Mouse (Mus musculus) ES-E14 (cell line): ENCODE measurements around the gene Fam206a. TPM values are rescaled to one million over a fixed set of nuclear protein-coding genes. Genes with fewer than 3 reads are reported as not detected.

Source experiments
- DNase-seq: peaks from one replicate; pipeline ENCODE4 v3.0.0-alpha.2; 2013; ENCODE audit warnings: low read depth, low spot score
- H3K27ac ChIP-seq: 2 replicates; pipeline ENCODE4 v1.5.1; 2012; ENCODE audit warnings: low read depth, mild to moderate bottlenecking, low read length, moderate library complexity, mixed read lengths; ENCODE audit not compliant: poor library complexity, insufficient read depth, severe bottlenecking
- H3K36me3 ChIP-seq: 2 replicates; pipeline ENCODE4 v1.6.1; 2012; ENCODE audit warnings: mild to moderate bottlenecking, low read length, moderate library complexity, mixed read lengths; ENCODE audit not compliant: control insufficient read depth, poor library complexity, insufficient read depth, severe bottlenecking
- H3K4me1 ChIP-seq, 2 experiments: fragments of 150-350 bp in 1 of 2; sonication (generic) in 1 of 2; 2 replicates each; pipeline ENCODE4 v1.6.1; 2012; ENCODE audit warnings: low read length in 2 of 2, mild to moderate bottlenecking in 1 of 2, mixed read lengths in 1 of 2; ENCODE audit not compliant: control insufficient read depth in 2 of 2, insufficient read depth in 2 of 2, poor library complexity in 1 of 2
- H3K4me3 ChIP-seq, 2 experiments: fragments of 150-350 bp in 1 of 2; sonication (generic) in 1 of 2; 2 replicates each; pipeline ENCODE4 v1.5.1; 2012; ENCODE audit warnings: low read length in 2 of 2, low read depth in 1 of 2, mild to moderate bottlenecking in 1 of 2, mixed read lengths in 1 of 2; ENCODE audit not compliant: insufficient read depth in 1 of 2, poor library complexity in 1 of 2, severe bottlenecking in 1 of 2
- H3K9ac ChIP-seq: 2 replicates; pipeline ENCODE4 v1.6.1; 2012; ENCODE audit warnings: low read depth, mild to moderate bottlenecking, low read length, mixed read lengths; ENCODE audit not compliant: poor library complexity, insufficient read depth, severe bottlenecking
- H3K9me3 ChIP-seq: fragments of 150-350 bp; sonication (generic); 2 replicates; pipeline ENCODE4 v1.6.1; 2012; ENCODE audit warnings: low read depth, mild to moderate bottlenecking, low read length; ENCODE audit not compliant: control insufficient read depth, insufficient read depth
- CHD2 ChIP-seq: IDR thresholded peaks from 2 replicates; pipeline ENCODE4 v1.6.1; 2014; ENCODE audit warnings: mild to moderate bottlenecking, low read depth, low read length, inconsistent platforms
- HCFC1 ChIP-seq: IDR thresholded peaks from 2 replicates; pipeline ENCODE4 v1.6.1; 2012; ENCODE audit warnings: low read length, inconsistent platforms, borderline replicate concordance; ENCODE audit not compliant: insufficient read depth
- MAFK ChIP-seq: IDR thresholded peaks from 2 replicates; pipeline ENCODE4 v1.6.1; 2014; ENCODE audit warnings: mild to moderate bottlenecking, low read depth, low read length, inconsistent platforms; ENCODE audit not compliant: insufficient read depth
- ZC3H11A ChIP-seq: IDR thresholded peaks from 2 replicates; pipeline ENCODE4 v1.6.1; 2012; ENCODE audit warnings: low read depth, mild to moderate bottlenecking, inconsistent platforms, low read length, borderline replicate concordance
- ZNF384 ChIP-seq: IDR thresholded peaks from 2 replicates; pipeline ENCODE4 v1.6.1; 2012; ENCODE audit warnings: low read depth, low read length, inconsistent platforms
- in situ Hi-C, 2 experiments: fragments of 600-800 bp; cut with MboI; formaldehyde crosslinking; loops; one replicate each; pipeline ENCODE4 v1.15.1; 2025; ENCODE audit warnings: low sequenced_read_pairs in 2 of 2, inconsistent platforms in 1 of 2; ENCODE audit not compliant: unreplicated experiment in 2 of 2
- total RNA-seq: library from RNA; depleted of rRNA; stranded (reverse); fragments of 300-350 nt; gene quantifications from 2 replicates; pipeline ENCODE4 v1.2.3, GENCODE M21; 2012

Fam206a gene
- total RNA-seq, 1 experiment: 7.9 TPM

DNA sequence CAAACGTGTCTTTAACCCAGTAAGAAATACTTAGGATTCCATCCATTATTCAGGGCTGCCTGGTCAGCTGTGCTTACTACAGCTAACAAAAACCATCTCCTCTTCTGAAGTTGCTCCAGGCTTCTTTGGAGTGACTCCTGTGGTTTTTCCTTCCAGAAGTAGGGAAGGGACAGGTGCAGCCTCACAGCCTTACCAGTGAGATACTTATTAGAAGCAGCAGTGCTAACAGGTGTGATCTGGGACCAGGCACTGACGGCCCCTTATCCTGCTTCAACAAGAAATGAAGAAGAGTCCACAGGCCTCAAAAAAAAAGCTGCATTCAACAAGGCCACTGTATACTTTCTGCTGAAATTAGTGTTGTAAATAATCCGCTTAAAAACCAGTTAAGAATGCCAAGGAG is 9.5 kb downstream of the Fam206a start:
- peaks cover 15% of the 10 kb centered on the region for H3K36me3 ChIP-seq
- no peaks in the 10 kb centered on the region for H3K9me3 ChIP-seq
- H3K27ac ChIP-seq: no peak overlapping the region
- in situ Hi-C loops: no loop called here
- DNase-seq: no peak
- no peak overlapping the region for H3K4me3 ChIP-seq
- H3K4me1 ChIP-seq: no peaks in the 10 kb centered on the region
- H3K9ac ChIP-seq: no peak overlapping the region
- TF ChIP-seq MAFK (no peak), ZNF384 (no peak), ZC3H11A (no peak), CHD2 (no peak), HCFC1 (no peak)

DNA sequence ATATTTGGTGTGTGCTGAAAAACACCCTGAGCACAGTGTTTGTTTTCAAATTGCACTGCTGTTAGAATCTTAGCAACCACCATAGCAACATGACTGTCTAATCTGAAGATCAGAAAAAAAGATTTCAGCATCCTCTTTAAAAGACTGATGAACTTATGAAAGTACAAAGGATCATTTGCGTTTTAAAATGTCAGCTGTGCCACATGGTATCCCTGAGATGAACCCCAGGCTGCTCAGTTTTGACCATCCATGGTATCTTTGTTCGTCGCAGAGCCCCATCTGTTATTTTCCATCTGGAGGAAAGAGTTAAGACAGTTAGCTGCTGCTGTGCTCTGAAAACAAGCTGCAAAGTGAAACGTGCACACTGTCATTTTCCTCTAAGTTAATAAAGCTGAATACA is 10.0 kb downstream of the Fam206a start:
- Histone ChIP-seq H3K9ac (no peak overlapping the region), H3K36me3 (peaks cover 15% of the 10 kb centered on the region), H3K4me1 (no peaks in the 10 kb centered on the region), H3K9me3 (no peaks in the 10 kb centered on the region), H3K4me3 (no peak overlapping the region), H3K27ac (no peak overlapping the region)
- in situ Hi-C loops: no loop called here
- TF ChIP-seq ZNF384: no peak
- TF ChIP-seq CHD2: no peak
- no peak for TF ChIP-seq MAFK
- no peak for TF ChIP-seq ZC3H11A
- no peak for TF ChIP-seq HCFC1
- no peak for DNase-seq

DNA sequence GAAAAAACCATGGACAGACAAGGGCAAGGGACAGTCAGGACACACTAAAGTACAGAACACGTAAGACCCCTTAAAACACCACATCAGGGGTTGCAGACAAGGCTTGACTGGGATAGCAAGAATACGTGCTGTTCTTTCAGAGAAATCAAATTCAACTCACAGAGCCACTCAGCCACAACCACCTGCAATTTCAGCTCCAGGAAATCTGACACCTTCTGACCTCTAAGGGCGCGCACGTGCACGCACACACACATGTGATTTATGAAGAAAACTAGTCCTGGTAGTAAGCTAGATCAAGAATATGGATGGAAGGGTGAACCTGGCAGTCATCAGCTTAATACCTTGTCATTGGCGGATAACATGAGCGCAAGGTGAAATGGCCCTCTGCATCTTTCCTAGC is 13.0 kb downstream of the Fam206a start:
- Histone ChIP-seq H3K4me3 (no peak overlapping the region), H3K9me3 (no peaks in the 10 kb centered on the region), H3K4me1 (no peaks in the 10 kb centered on the region), H3K27ac (no peak overlapping the region), H3K9ac (no peak overlapping the region), H3K36me3 (peaks cover 21% of the 10 kb centered on the region)
- in situ Hi-C loops: no loop called here
- no peak for TF ChIP-seq ZC3H11A
- TF ChIP-seq HCFC1: no peak
- no peak for TF ChIP-seq MAFK
- no peak for TF ChIP-seq ZNF384
- no peak for TF ChIP-seq CHD2
- DNase-seq: no peak

DNA sequence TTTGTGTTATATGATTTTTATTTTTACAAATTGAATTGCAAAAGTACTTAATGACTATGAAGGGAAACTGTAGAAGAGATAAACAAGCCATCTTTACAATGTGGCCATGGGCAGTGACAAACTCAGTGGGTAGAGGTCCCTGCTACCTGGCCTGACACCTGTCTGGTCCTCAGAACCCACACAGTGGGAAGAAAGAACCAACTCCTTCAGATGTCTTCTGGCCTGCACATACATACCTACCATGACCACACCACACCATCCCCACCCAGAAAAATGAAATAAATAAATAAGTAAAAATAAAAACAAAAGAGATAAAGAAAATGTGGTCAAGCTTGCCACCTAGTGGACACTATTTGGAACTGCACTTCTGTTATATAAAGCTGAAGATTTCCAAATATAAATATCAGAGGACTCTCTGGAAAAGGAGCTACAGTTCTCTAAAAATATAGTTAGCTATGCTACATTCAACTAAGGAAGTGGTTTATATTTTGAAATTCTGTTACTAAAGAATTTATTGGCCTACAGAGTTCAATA is 17.9 kb downstream of the Fam206a start:
- in situ Hi-C loops: no loop called here
- no peak for DNase-seq
- no peak overlapping the region for H3K4me3 ChIP-seq
- H3K4me1 ChIP-seq: no peaks in the 10 kb centered on the region
- no peak overlapping the region for H3K27ac ChIP-seq
- H3K9ac ChIP-seq: no peak overlapping the region
- H3K36me3 ChIP-seq: peaks cover 29% of the 10 kb centered on the region
- no peaks in the 10 kb centered on the region for H3K9me3 ChIP-seq
- no peak for TF ChIP-seq ZNF384
- TF ChIP-seq CHD2: no peak
- TF ChIP-seq MAFK: no peak
- TF ChIP-seq HCFC1: no peak
- TF ChIP-seq ZC3H11A: no peak

DNA sequence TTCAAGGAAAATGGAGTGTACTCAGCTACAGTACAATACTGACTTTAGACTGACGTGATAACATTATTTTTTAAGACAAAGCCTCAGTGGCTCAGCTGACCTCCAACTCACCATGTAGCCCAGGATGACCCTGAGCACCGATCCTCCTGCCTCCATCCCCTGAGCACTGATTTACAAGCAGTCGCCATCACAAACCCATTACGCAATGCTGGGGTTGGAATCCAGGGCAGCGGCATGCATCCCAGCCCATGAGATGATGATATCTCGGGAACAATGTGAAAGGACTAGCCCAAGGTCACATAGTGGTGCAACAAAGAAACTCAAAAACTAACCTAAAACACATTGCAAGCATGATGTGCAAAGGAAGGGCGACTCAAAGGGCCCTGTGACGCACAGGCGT is 22.1 kb downstream of the Fam206a start:
- DNase-seq: no peak
- Histone ChIP-seq H3K27ac (no peak overlapping the region), H3K36me3 (peaks cover 22% of the 10 kb centered on the region), H3K4me1 (no peaks in the 10 kb centered on the region), H3K4me3 (no peak overlapping the region), H3K9ac (no peak overlapping the region), H3K9me3 (no peaks in the 10 kb centered on the region)
- TF ChIP-seq CHD2: no peak
- TF ChIP-seq MAFK: no peak
- no peak for TF ChIP-seq ZC3H11A
- no peak for TF ChIP-seq HCFC1
- TF ChIP-seq ZNF384: no peak
- in situ Hi-C loops: no loop called here
